Mouse (Mus musculus): ENCODE data around the gene Clrn1. TPM values are rescaled to one million over a fixed set of nuclear protein-coding genes. Genes with fewer than 3 reads are reported as not detected.

The Clrn1 gene
- polyA plus RNA-seq, 1 experiment from 2014 or later: not detected

GRCm38 (mm10) chr3:58865690-58866089, 19.4 kb downstream of the Clrn1 start:
- Histone ChIP-seq H3K4me3 (ENCODE audit: low read depth, low read length) (no peak overlapping the region), H3K36me3 (ENCODE audit: control insufficient read depth, insufficient read depth, low read length) (no peaks in the 10 kb centered on the region), H3K4me2 (replicated peaks; ENCODE audit: low read depth, low read length) (no peak overlapping the region), H3K27me3 (ENCODE audit: control insufficient read depth, insufficient read depth, low read length) (no peaks in the 10 kb centered on the region), H3K4me1 (ENCODE audit: control insufficient read depth, insufficient read depth, low read length) (no peaks in the 10 kb centered on the region), H3K9me3 (ENCODE audit: control insufficient read depth, low read depth, low read length) (no peaks in the 10 kb centered on the region), H3K9ac (replicated peaks; ENCODE audit: low read depth, low read length) (no peak overlapping the region), H3K27ac (ENCODE audit: low read length) (no peak overlapping the region)
- ATAC-seq (ENCODE audit: insufficient number of reproducible peaks, insufficient read depth, low FRiP score, low read depth): no peak
- 51% methylated on average over 7 of the region's 7 CpGs for WGBS

- no peak overlapping the region for H3K4me2 ChIP-seq (replicated peaks; ENCODE audit: low read depth, low read length)
- H3K36me3 ChIP-seq (ENCODE audit: control insufficient read depth, insufficient read depth, low read length): no peaks in the 10 kb centered on the region
- H3K4me3 ChIP-seq (ENCODE audit: low read depth, low read length): no peak overlapping the region
- WGBS: 50% methylated on average over 2 of the region's 2 CpGs
- no peak overlapping the region for H3K9ac ChIP-seq (replicated peaks; ENCODE audit: low read depth, low read length)
- H3K27ac ChIP-seq (ENCODE audit: low read length): no peak overlapping the region
- no peaks in the 10 kb centered on the region for H3K27me3 ChIP-seq (ENCODE audit: control insufficient read depth, insufficient read depth, low read length)
- ATAC-seq (ENCODE audit: insufficient number of reproducible peaks, insufficient read depth, low FRiP score, low read depth): no peak
- H3K4me1 ChIP-seq (ENCODE audit: control insufficient read depth, insufficient read depth, low read length): no peaks in the 10 kb centered on the region
- H3K9me3 ChIP-seq (ENCODE audit: control insufficient read depth, low read depth, low read length): no peaks in the 10 kb centered on the region
These were observed 22.2 kb downstream of the Clrn1 start for GRCm38 (mm10) chr3:58862976-58863375.

- H3K4me1 ChIP-seq (ENCODE audit: control insufficient read depth, insufficient read depth, low read length): no peaks in the 10 kb centered on the region
- H3K4me2 ChIP-seq (replicated peaks; ENCODE audit: low read depth, low read length): no peak overlapping the region
- no peak overlapping the region for H3K9ac ChIP-seq (replicated peaks; ENCODE audit: low read depth, low read length)
- H3K27ac ChIP-seq (ENCODE audit: low read length): no peak overlapping the region
- H3K36me3 ChIP-seq (ENCODE audit: control insufficient read depth, insufficient read depth, low read length): no peaks in the 10 kb centered on the region
- H3K9me3 ChIP-seq (ENCODE audit: control insufficient read depth, low read depth, low read length): no peaks in the 10 kb centered on the region
- ATAC-seq (ENCODE audit: insufficient number of reproducible peaks, insufficient read depth, low FRiP score, low read depth): 0 out of 2 replicates have a peak, but pooled peaks have one; percentile 42
- H3K27me3 ChIP-seq (ENCODE audit: control insufficient read depth, insufficient read depth, low read length): no peaks in the 10 kb centered on the region
- 55% methylated on average over 1 of the region's 1 CpGs for WGBS
- H3K4me3 ChIP-seq (ENCODE audit: low read depth, low read length): no peak overlapping the region
These were observed 41.7 kb downstream of the Clrn1 start for GRCm38 (mm10) chr3:58843415-58843814.

GRCm38 (mm10) chr3:58833442-58834160, 51.5 kb downstream of the Clrn1 start:
- H3K36me3 ChIP-seq (ENCODE audit: control insufficient read depth, insufficient read depth, low read length): no peaks in the 10 kb centered on the region
- H3K4me1 ChIP-seq (ENCODE audit: control insufficient read depth, insufficient read depth, low read length): no peaks in the 10 kb centered on the region
- H3K27ac ChIP-seq (ENCODE audit: low read length): no peak overlapping the region
- WGBS: 89% methylated on average over 5 of the region's 5 CpGs
- no peaks in the 10 kb centered on the region for H3K27me3 ChIP-seq (ENCODE audit: control insufficient read depth, insufficient read depth, low read length)
- H3K9ac ChIP-seq (replicated peaks; ENCODE audit: low read depth, low read length): no peak overlapping the region
- H3K4me3 ChIP-seq (ENCODE audit: low read depth, low read length): no peak overlapping the region
- ATAC-seq (ENCODE audit: insufficient number of reproducible peaks, insufficient read depth, low FRiP score, low read depth): no peak
- no peaks in the 10 kb centered on the region for H3K9me3 ChIP-seq (ENCODE audit: control insufficient read depth, low read depth, low read length)
- no peak overlapping the region for H3K4me2 ChIP-seq (replicated peaks; ENCODE audit: low read depth, low read length)

- no peak overlapping the region for H3K4me3 ChIP-seq (ENCODE audit: low read depth, low read length)
- no peak overlapping the region for H3K27ac ChIP-seq (ENCODE audit: low read length)
- no peak overlapping the region for H3K4me2 ChIP-seq (replicated peaks; ENCODE audit: low read depth, low read length)
- no peak for ATAC-seq (ENCODE audit: insufficient number of reproducible peaks, insufficient read depth, low FRiP score, low read depth)
- 72% methylated on average over 2 of the region's 2 CpGs for WGBS
- no peaks in the 10 kb centered on the region for H3K27me3 ChIP-seq (ENCODE audit: control insufficient read depth, insufficient read depth, low read length)
- no peaks in the 10 kb centered on the region for H3K4me1 ChIP-seq (ENCODE audit: control insufficient read depth, insufficient read depth, low read length)
- no peaks in the 10 kb centered on the region for H3K36me3 ChIP-seq (ENCODE audit: control insufficient read depth, insufficient read depth, low read length)
- no peak overlapping the region for H3K9ac ChIP-seq (replicated peaks; ENCODE audit: low read depth, low read length)
- no peaks in the 10 kb centered on the region for H3K9me3 ChIP-seq (ENCODE audit: control insufficient read depth, low read depth, low read length)
These were observed 52.3 kb downstream of the Clrn1 start for GRCm38 (mm10) chr3:58832888-58833287.

- no peaks in the 10 kb centered on the region for H3K9me3 ChIP-seq (ENCODE audit: control insufficient read depth, low read depth, low read length)
- H3K36me3 ChIP-seq (ENCODE audit: control insufficient read depth, insufficient read depth, low read length): no peaks in the 10 kb centered on the region
- no peaks in the 10 kb centered on the region for H3K27me3 ChIP-seq (ENCODE audit: control insufficient read depth, insufficient read depth, low read length)
- no peak overlapping the region for H3K4me3 ChIP-seq (ENCODE audit: low read depth, low read length)
- no peak overlapping the region for H3K4me2 ChIP-seq (replicated peaks; ENCODE audit: low read depth, low read length)
- H3K9ac ChIP-seq (replicated peaks; ENCODE audit: low read depth, low read length): no peak overlapping the region
- ATAC-seq (ENCODE audit: insufficient number of reproducible peaks, insufficient read depth, low FRiP score, low read depth): no peak
- WGBS: 66% methylated on average over 5 of the region's 5 CpGs
- no peak overlapping the region for H3K27ac ChIP-seq (ENCODE audit: low read length)
- H3K4me1 ChIP-seq (ENCODE audit: control insufficient read depth, insufficient read depth, low read length): no peaks in the 10 kb centered on the region
These were observed 53.6 kb downstream of the Clrn1 start for GRCm38 (mm10) chr3:58831586-58831985.

- no peak for ATAC-seq (ENCODE audit: insufficient number of reproducible peaks, insufficient read depth, low FRiP score, low read depth)
- WGBS: 84% methylated on average over 1 of the region's 1 CpGs
These were observed 55.2 kb downstream of the Clrn1 start for GRCm38 (mm10) chr3:58829926-58830325.

GRCm38 (mm10) chr3:58828366-58829153, 56.6 kb downstream of the Clrn1 start:
- Histone ChIP-seq H3K36me3 (ENCODE audit: control insufficient read depth, insufficient read depth, low read length) (no peaks in the 10 kb centered on the region), H3K4me1 (ENCODE audit: control insufficient read depth, insufficient read depth, low read length) (no peaks in the 10 kb centered on the region), H3K27ac (ENCODE audit: low read length) (no peak overlapping the region), H3K9ac (replicated peaks; ENCODE audit: low read depth, low read length) (no peak overlapping the region), H3K4me3 (ENCODE audit: low read depth, low read length) (no peak overlapping the region), H3K9me3 (ENCODE audit: control insufficient read depth, low read depth, low read length) (no peaks in the 10 kb centered on the region), H3K27me3 (ENCODE audit: control insufficient read depth, insufficient read depth, low read length) (no peaks in the 10 kb centered on the region), H3K4me2 (replicated peaks; ENCODE audit: low read depth, low read length) (no peak overlapping the region)
- WGBS: 87% methylated on average over 14 of the region's 14 CpGs
- ATAC-seq (ENCODE audit: insufficient number of reproducible peaks, insufficient read depth, low FRiP score, low read depth): no peak

More at GRCm38 (mm10) chr3:58829926-58830325, 55.2 kb downstream of the Clrn1 start:
- Histone ChIP-seq H3K4me3 (ENCODE audit: low read depth, low read length) (no peak overlapping the region), H3K27ac (ENCODE audit: low read length) (no peak overlapping the region), H3K4me2 (replicated peaks; ENCODE audit: low read depth, low read length) (no peak overlapping the region), H3K27me3 (ENCODE audit: control insufficient read depth, insufficient read depth, low read length) (no peaks in the 10 kb centered on the region), H3K4me1 (ENCODE audit: control insufficient read depth, insufficient read depth, low read length) (no peaks in the 10 kb centered on the region), H3K9me3 (ENCODE audit: control insufficient read depth, low read depth, low read length) (no peaks in the 10 kb centered on the region), H3K9ac (replicated peaks; ENCODE audit: low read depth, low read length) (no peak overlapping the region), H3K36me3 (ENCODE audit: control insufficient read depth, insufficient read depth, low read length) (no peaks in the 10 kb centered on the region)
